Mouse (Mus musculus) MEL (cell line): ENCODE measurements around the gene Aplp2. TPM values are rescaled to one million over a fixed set of nuclear protein-coding genes. Genes with fewer than 3 reads are reported as not detected.

ENCODE experiments used
- DNase-seq: peaks from one replicate; pipeline ENCODE4 v3.0.0; 2011; ENCODE audit warnings: low read depth, low spot score
- H3K27ac ChIP-seq: 2 replicates; pipeline ENCODE4 v1.5.1; 2012; ENCODE audit warnings: low read depth, mild to moderate bottlenecking, control low read depth, low read length, moderate library complexity; ENCODE audit not compliant: control insufficient read depth
- H3K27me3 ChIP-seq, 2 experiments: fragments of 150-350 bp in 1 of 2; sonication (generic) in 1 of 2; 2 replicates each; pipeline ENCODE4 v1.6.1; 2012; ENCODE audit warnings: low read length in 2 of 2, mild to moderate bottlenecking in 2 of 2, improper control_type of control experiment in 1 of 2, moderate library complexity in 1 of 2; ENCODE audit not compliant: insufficient read depth in 2 of 2, control insufficient read depth in 1 of 2
- H3K36me3 ChIP-seq, 2 experiments: 2 replicates each; pipeline ENCODE4 v1.6.1; 2012 to 2014; ENCODE audit warnings: low read length in 2 of 2, improper control_type of control experiment in 1 of 2, inconsistent platforms in 1 of 2, mild to moderate bottlenecking in 1 of 2; ENCODE audit not compliant: insufficient read depth in 2 of 2, control insufficient read depth in 1 of 2
- H3K4me1 ChIP-seq, 2 experiments: fragments of 150-350 bp in 1 of 2; sonication (generic) in 1 of 2; 2 replicates each; pipeline ENCODE4 v1.6.1; 2012; ENCODE audit warnings: low read length in 2 of 2, improper control_type of control experiment in 1 of 2, mild to moderate bottlenecking in 1 of 2; ENCODE audit not compliant: insufficient read depth in 2 of 2, control insufficient read depth in 1 of 2
- H3K4me3 ChIP-seq, 2 experiments: fragments of 150-350 bp in 1 of 2; sonication (generic) in 1 of 2; 2 replicates each; pipeline ENCODE4 v1.5.1; 2012; ENCODE audit warnings: low read depth in 2 of 2, low read length in 2 of 2, mild to moderate bottlenecking in 2 of 2, moderate library complexity in 2 of 2, control low read depth in 1 of 2, improper control_type of control experiment in 1 of 2; ENCODE audit not compliant: control insufficient read depth in 1 of 2, insufficient read depth in 1 of 2
- H3K79me2 ChIP-seq: 2 replicates; pipeline ENCODE4 v1.6.1; 2012; ENCODE audit warnings: mild to moderate bottlenecking, low read length, moderate library complexity; ENCODE audit not compliant: control insufficient read depth, poor library complexity, insufficient read depth
- H3K9ac ChIP-seq: 2 replicates; pipeline ENCODE4 v1.6.1; 2012; ENCODE audit warnings: low read depth, mild to moderate bottlenecking, control low read depth, low read length, moderate library complexity; ENCODE audit not compliant: control insufficient read depth, poor library complexity, severe bottlenecking
- H3K9me3 ChIP-seq: fragments of 150-350 bp; sonication (generic); replicated peaks from 2 replicates; pipeline ENCODE4 v1.6.1; 2012; ENCODE audit warnings: mild to moderate bottlenecking, low read length, improper control_type of control experiment, moderate library complexity; ENCODE audit not compliant: insufficient read depth
- CHD1 ChIP-seq: IDR thresholded peaks from 2 replicates; pipeline ENCODE4 v1.6.1; 2012; ENCODE audit warnings: low read depth, mild to moderate bottlenecking, inconsistent platforms, low read length, improper control_type of control experiment
- E2F4 ChIP-seq: IDR thresholded peaks from 2 replicates; pipeline ENCODE4 v1.6.1; 2011; ENCODE audit warnings: low read depth, low read length, improper control_type of control experiment, borderline replicate concordance
- EP300 ChIP-seq, 2 experiments: IDR thresholded peaks; 2 replicates each; pipeline ENCODE4 v1.6.1; 2011; ENCODE audit warnings: improper control_type of control experiment in 2 of 2, low read length in 2 of 2, low read depth in 1 of 2, mild to moderate bottlenecking in 1 of 2
- GABPA ChIP-seq: IDR thresholded peaks from 2 replicates; pipeline ENCODE4 v1.6.1; 2012; ENCODE audit warnings: low read depth, mild to moderate bottlenecking, inconsistent platforms, low read length, improper control_type of control experiment, moderate library complexity
- KAT2A ChIP-seq: conservative IDR thresholded peaks from 2 replicates; pipeline ENCODE4 v1.6.1; 2012; ENCODE audit warnings: low read depth, low read length, improper control_type of control experiment, inconsistent platforms
- MAZ ChIP-seq: IDR thresholded peaks from 2 replicates; pipeline ENCODE4 v1.6.1; 2012; ENCODE audit warnings: low read depth, mild to moderate bottlenecking, inconsistent platforms, low read length, improper control_type of control experiment
- MEF2A ChIP-seq: IDR thresholded peaks from 2 replicates; pipeline ENCODE4 v1.6.1; 2014; ENCODE audit warnings: low read depth, mild to moderate bottlenecking, inconsistent platforms, low read length, improper control_type of control experiment; ENCODE audit not compliant: poor library complexity, insufficient replicate concordance, severe bottlenecking; ENCODE audit errors: extremely low read depth
- MYB ChIP-seq: IDR thresholded peaks from 2 replicates; pipeline ENCODE4 v1.6.1; 2011; ENCODE audit warnings: mild to moderate bottlenecking, low read depth, low read length, improper control_type of control experiment
- NELFE ChIP-seq: IDR thresholded peaks from 2 replicates; pipeline ENCODE4 v1.6.1; 2011; ENCODE audit warnings: low read depth, low read length, improper control_type of control experiment
- POLR2AphosphoS2 ChIP-seq: IDR thresholded peaks from 2 replicates; pipeline ENCODE4 v1.6.1; 2011; ENCODE audit warnings: low read length, improper control_type of control experiment
- RAD21 ChIP-seq: IDR thresholded peaks from 2 replicates; pipeline ENCODE4 v1.6.1; 2011; ENCODE audit warnings: mild to moderate bottlenecking, low read depth, low read length, improper control_type of control experiment
- SIN3A ChIP-seq: IDR thresholded peaks from 2 replicates; pipeline ENCODE4 v1.6.1; 2012; ENCODE audit warnings: low read length, improper control_type of control experiment, inconsistent platforms
- SMC3 ChIP-seq: IDR thresholded peaks from 2 replicates; pipeline ENCODE4 v1.6.1; 2011; ENCODE audit warnings: low read depth, low read length, improper control_type of control experiment
- TBP ChIP-seq: IDR thresholded peaks from 2 replicates; pipeline ENCODE4 v1.8.0; 2011; ENCODE audit warnings: low read depth, low read length, improper control_type of control experiment
- TCF12 ChIP-seq: IDR thresholded peaks from 2 replicates; pipeline ENCODE4 v1.6.1; 2014; ENCODE audit warnings: low read depth, mild to moderate bottlenecking, inconsistent platforms, low read length, improper control_type of control experiment, moderate library complexity
- USF1 ChIP-seq: IDR thresholded peaks from 2 replicates; pipeline ENCODE4 v1.6.1; 2014; ENCODE audit warnings: low read depth, mild to moderate bottlenecking, inconsistent platforms, low read length, improper control_type of control experiment, moderate library complexity
- USF2 ChIP-seq, 2 experiments: IDR thresholded peaks; 2 replicates each; pipeline ENCODE4 v1.6.1; 2011 to 2012; ENCODE audit warnings: improper control_type of control experiment in 2 of 2, low read length in 2 of 2, borderline replicate concordance in 1 of 2, inconsistent platforms in 1 of 2, low read depth in 1 of 2, mild to moderate bottlenecking in 1 of 2; ENCODE audit not compliant: insufficient read depth in 1 of 2
- ZC3H11A ChIP-seq: IDR thresholded peaks from 2 replicates; pipeline ENCODE4 v1.6.1; 2012; ENCODE audit warnings: low read depth, mild to moderate bottlenecking, inconsistent platforms, low read length, improper control_type of control experiment
- ZKSCAN1 ChIP-seq: IDR thresholded peaks from 2 replicates; pipeline ENCODE4 v1.6.1; 2012; ENCODE audit warnings: low read depth, mild to moderate bottlenecking, inconsistent platforms, low read length, improper control_type of control experiment, moderate library complexity
- ZMIZ1 ChIP-seq: IDR thresholded peaks from 2 replicates; pipeline ENCODE4 v1.6.1; 2012; ENCODE audit warnings: low read depth, mild to moderate bottlenecking, inconsistent platforms, low read length, improper control_type of control experiment, moderate library complexity
- ZNF384 ChIP-seq: IDR thresholded peaks from 2 replicates; pipeline ENCODE4 v1.6.1; 2012; ENCODE audit warnings: low read depth, mild to moderate bottlenecking, inconsistent platforms, low read length, improper control_type of control experiment
- polyA plus RNA-seq, 2 experiments: library from polyadenylated mRNA; stranded (reverse) in 1 of 2; unstranded in 1 of 2; fragments of >175 nt in 1 of 2; fragments of >200 nt in 1 of 2; gene quantifications; 2 replicates each; pipeline versions ENCODE4 v1.2.1 to v1.2.4; 2012; ENCODE audit warnings: low replicate concordance in 2 of 2, low read depth in 1 of 2; ENCODE audit not compliant: insufficient read length in 2 of 2, insufficient read depth in 1 of 2, missing spikeins in 1 of 2
- total RNA-seq: library from RNA; depleted of rRNA; stranded (reverse); fragments of 300-350 nt; gene quantifications from 2 replicates; pipeline ENCODE4 v1.2.3, GENCODE M21; 2012

The Aplp2 gene
- total and polyA plus RNA-seq, 3 experiments: 37.6 to 60.6 TPM; not detected in 1

DNA sequence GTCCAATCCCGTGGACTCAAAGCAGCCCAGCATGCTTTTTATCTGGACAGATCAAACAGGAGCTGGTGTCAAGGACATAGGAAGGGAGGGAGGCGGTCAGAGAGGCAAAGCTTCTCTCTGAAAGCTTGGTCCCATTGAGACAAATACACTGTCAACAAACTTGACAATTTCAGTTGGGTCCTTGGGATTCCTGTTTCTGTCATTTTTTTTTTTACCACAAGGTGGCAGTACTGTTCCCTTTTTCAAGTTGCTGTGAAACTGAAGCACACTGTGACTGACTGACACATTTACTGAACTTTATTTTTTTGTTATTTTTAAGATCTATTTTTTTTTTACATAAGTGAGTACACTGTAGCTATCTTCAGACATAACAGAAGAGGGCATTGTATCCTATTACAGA lies 60.6 kb downstream of the Aplp2 start (continued):
- TF ChIP-seq POLR2AphosphoS2 (no peak), MYB (no peak), ZC3H11A (peak; percentile 85), TBP (no peak), CHD1 (no peak), EP300 (IDR thresholded peaks at IDR 0.05; ENCODE audit: low read depth in 1 of 2, low read length in 2 of 2) (no peak), NELFE (no peak), USF1 (no peak), TCF12 (no peak), SIN3A (no peak)

GRCm38 (mm10) chr9:31148135-31148534 lies 63.5 kb downstream of the Aplp2 start:
- Histone ChIP-seq H3K4me1 (no peaks in the 10 kb centered on the region), H3K9me3 (no peaks in the 10 kb centered on the region), H3K79me2 (no peaks in the 10 kb centered on the region), H3K36me3 (peaks cover 0 to 2% of the 10 kb centered on the region in 2 experiments; a peak in 2 of 4 replicates), H3K27me3 (no peaks in the 10 kb centered on the region), H3K9ac (no peak overlapping the region), H3K4me3 (no peak overlapping the region), H3K27ac (no peak overlapping the region)
- TF ChIP-seq SMC3 (no peak), ZKSCAN1 (no peak), MAZ (no peak), MEF2A (no peak), USF2 (IDR thresholded peaks at IDR 0.05; ENCODE audit: borderline replicate concordance in 1 of 2, insufficient read depth in 1 of 2, low read depth in 1 of 2, low read length in 2 of 2) (no peak), E2F4 (no peak), GABPA (no peak), KAT2A (no peak), USF1 (no peak), ZMIZ1 (no peak), TCF12 (no peak), RAD21 (no peak), ZNF384 (no peak)
- DNase-seq: no peak
